Mouse (Mus musculus) cerebellum, postnatal 4 days (tissue): ENCODE data around the gene Hypm.

Experiments
- DNase-seq, 2 experiments: peaks; one replicate each; pipeline ENCODE4 v3.0.0; 2022; ENCODE audit warnings: low spot score in 2 of 2, mixed read lengths in 1 of 2

Hypm gene

DNA sequence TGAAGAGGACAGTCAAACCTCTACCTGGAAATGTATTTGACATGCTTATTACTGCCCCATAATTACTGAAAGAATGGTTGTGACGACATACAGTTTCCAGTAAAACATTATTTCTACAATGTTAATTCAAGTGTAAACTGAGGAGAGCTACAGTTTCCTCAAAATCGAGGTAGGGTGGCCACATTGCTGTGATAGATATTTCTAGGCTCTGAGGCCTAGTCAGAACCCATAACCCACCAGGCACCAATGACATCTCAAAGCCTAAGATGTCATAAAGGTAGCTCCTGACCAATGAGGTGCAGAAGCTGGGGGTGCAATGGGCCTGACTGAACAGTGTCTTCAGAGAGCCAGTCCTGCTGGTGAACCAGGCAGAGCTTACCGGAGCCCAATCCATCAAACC, at the start of gene Hypm:
Hypm (plus strand) TSS at position 301 of the 400 bp plus-strand sequence.
- DNase-seq = no peak

DNA sequence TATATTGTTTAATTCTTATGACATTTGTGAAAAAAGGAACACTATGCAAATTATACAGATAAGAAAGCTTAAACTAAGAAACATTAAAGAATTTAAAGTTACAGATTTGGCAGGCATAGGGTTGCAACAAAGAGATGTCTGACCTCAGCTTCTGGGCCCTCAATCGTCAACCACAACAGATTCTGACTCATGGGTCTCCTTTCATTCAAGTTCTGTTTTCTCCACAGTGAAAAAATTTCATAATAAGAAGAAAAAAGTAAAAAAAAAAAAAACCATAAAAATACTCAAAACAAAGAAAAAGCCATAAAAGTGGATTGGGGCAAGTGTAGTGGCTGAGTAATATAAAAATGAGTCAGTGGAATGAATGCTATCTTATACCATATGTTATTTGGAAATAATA, 36.6 kb upstream of the Hypm start:
- no peak for DNase-seq

DNA sequence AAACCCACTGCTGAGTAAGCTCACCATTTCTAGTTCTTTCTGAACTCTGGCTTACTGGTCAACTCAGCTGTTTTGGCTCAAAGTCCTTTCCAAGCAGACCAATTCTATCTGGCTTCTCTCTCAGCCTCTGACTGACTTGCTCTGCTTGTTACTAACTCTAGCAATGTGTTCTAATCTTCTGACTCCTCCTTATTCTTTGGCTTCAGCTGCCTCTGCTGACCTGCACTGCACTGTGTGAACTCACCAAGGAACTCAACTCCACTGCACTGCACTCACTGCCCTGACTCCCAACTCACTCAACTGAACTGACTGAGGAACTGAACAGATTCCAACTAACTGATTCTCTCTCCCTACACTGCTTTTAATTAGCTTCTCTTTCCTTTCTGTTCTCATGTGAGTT, 34.3 kb upstream of the Hypm start:
- no peak for DNase-seq

DNA sequence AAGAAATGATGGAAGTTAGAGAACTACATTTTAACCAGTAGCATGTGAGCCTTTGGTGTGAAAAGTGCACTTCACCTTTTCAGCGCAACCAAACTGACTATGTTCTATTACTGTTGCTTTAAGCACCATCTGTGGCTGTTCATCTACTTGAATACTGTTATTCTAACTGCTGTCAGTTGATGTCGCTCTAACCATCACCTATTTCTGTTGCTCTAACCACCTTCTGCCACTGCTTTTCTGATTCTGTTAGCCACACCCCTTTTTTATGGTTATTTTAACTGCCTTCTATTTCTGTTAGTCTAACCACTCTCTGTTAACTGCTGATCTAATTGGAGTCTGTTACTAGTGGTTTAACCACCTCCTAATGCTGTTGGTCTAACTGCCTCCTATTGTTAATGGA, 11.9 kb upstream of the Hypm start:
- DNase-seq = no peak

DNA sequence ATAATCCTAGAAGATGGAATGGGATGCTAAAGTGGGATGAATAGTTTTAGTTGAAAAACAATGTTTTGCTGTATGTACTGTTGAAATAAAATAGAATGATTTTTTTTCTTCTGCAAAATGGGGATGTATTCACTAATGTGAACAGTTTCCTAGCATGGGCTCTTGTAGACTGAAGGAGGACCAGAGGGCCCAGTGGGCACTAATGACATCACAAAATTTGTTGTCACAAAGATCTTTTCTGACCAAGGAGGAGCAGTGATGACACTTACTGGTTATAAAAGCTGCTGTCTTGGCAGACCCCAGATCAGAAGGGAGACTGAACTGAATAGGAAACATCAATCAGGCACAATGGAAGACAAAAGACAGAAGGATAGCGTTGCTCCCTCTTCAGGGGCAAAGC, 2.7 kb downstream of the Hypm start, which contains the start of gene H2al3:
H2al3 (plus strand) TSS at position 301 of the 400 bp plus-strand sequence.
- no peak for DNase-seq

DNA sequence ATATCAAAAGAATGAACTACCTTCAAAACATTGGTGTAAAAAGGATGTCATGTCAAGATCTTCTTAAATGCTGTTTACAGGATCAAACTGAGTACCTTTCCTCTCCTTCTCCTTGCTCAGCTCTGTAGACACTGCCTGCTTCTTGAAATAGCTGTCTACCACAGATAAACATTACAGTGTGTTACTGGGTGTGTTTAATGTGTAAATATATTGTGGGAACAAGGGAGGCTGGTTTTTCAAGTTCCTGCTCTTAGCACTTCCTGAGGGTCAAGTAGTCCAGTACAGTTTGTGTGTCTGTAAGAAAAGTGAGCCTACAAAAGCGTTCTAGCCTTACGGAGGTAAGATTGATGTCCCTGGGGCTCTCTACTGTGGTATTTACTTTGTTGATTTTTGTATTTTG, 15.1 kb downstream of the Hypm start:
- DNase-seq = no peak

DNA sequence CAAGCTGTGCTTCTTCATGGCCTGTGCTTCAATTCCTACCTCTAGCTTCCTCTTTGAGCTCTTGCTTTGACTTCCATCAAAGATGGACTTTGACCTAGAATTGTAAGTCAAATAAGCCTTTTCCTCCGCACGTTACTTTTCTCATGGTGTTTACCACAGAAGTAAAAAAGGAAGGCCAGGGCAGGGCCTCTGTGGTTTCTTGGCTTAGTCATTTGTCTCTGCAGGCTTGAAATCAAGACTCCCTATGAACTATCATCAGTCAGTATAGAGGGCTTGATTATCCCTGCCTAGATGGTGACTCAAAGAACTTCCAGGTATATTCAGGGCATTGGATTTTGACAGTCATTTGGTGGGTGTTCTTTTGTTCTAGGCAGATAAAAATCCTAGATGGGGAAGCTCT, 28.8 kb downstream of the Hypm start:
- DNase-seq = no peak

DNA sequence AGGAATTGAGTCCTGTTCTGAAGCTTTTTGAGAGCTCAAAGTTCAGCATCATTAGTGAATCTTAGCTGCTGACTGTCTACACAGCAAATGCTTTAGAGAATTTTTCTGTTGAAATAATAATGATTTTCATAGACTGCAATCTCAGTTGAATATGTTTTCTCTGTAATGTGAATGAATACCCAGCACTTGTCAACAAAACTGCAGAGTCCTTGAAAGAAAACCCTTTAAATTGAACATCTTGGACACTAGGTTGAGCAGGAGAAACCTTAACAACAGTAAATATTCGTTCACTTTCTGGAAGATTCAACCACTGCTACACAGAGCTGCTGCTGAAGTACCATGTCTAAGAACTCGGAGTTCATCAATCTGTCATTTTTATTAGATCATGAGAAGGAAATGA, 38.6 kb downstream of the Hypm start, which contains the start of gene Sytl5:
Sytl5 (plus strand) TSS at position 301 of the 400 bp plus-strand sequence.
- no peak for DNase-seq
